Mouse (Mus musculus): ENCODE measurements around the gene Sobp.

- TF ChIP-seq CTCF (IDR thresholded peaks at IDR 0.05; ENCODE audit: low read depth, low read length) (no peak), GATA1 (IDR thresholded peaks at IDR 0.05; ENCODE audit: borderline replicate concordance, low read length) (no peak)
These were observed 172.9 kb downstream of the Sobp start for GRCm38 (mm10) chr10:43001433-43001832.
